Mouse (Mus musculus) cerebellum, adult 11-12 months (tissue): ENCODE measurements around the gene Snx6.
A peak's percentile ranks its signal among the peaks of the same experiment; 100 is the strongest.

ENCODE experiments used
- DNase-seq: peaks from one replicate; pipeline ENCODE4 v3.0.0; 2022

Gene Snx6

DNA sequence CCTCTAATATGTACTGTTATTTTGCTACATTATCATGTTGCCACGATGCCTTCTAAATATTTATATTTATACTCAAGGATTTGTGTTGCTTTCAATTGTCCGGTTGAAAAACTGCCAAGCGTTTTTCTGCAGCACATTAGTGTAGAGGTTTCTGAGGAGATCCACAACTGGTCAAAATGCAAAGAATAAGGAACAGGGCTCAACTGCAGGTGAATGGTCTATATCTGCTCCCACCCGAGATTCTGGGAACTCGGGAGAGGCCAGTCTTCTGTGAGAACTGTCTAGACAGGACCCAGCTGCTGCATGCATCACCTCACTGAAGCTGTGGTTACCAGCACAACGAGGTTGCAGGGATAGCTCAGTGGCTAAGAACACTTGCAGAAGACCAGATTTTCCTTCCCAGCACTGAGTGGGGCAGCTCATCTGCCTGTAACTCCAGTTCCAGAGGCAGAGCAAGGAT, 97.7 kb downstream of the Snx6 start:
- peak; percentile 50 for DNase-seq

DNA sequence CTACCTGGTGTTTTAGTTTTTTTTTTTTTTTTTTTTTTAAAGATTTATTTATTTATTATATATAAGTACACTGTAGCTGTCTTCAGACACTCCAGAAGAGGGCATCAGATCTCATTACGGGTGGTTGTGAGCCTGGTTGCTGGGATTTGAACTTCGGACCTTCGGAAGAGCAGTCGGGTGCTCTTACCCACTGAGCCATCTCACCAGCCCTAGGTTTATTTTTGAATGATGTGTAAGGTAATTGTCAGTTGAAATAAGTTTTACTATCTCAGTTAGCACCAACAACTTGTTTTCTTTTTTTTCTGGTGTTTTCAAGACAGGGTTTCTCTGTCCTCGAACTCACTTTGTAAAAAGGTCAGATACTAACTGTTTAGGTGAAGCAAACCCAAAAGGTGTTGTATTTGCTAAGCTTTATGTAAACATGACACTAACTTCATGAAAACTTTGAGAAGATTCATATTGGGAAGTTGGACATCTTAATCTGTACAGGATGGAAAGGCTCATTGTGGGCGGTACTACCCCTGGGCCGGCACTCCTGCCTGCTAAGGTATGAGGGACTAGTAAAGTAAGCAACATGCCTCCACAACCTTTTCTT, 98.4 kb downstream of the Snx6 start:
- peak; percentile 56 for DNase-seq
